Mouse (Mus musculus) heart, embryonic 15.5 days (tissue): ENCODE measurements around the gene Akr1a1. TPM values are rescaled to one million over a fixed set of nuclear protein-coding genes. Genes with fewer than 3 reads are reported as not detected.

Experiments used
- polyA plus RNA-seq: library from polyadenylated mRNA; unstranded; fragments of >200 nt; fragmentation: Nextera tagmentation; extraction: Ambion mirVana; gene quantifications from 2 replicates; pipeline ENCODE4 v1.2.1, GENCODE M21; 2015

Gene Akr1a1
- polyA plus RNA-seq, 1 experiment from 2014 or later = 501 TPM

Other genes with a start within 250 kb of the Akr1a1 start
- gene Mast2, start 187.5 kb downstream of the Akr1a1 start, polyA plus RNA-seq = 16.8 and 20.3 TPM in 2 replicates
- gene Ipp, start 144.1 kb downstream of the Akr1a1 start, polyA plus RNA-seq = 14.5 and 14.8 TPM in 2 replicates
- gene Tmem69, start 95.7 kb downstream of the Akr1a1 start, polyA plus RNA-seq = 24.7 and 26.9 TPM in 2 replicates
- gene Gpbp1l1, start 94.0 kb downstream of the Akr1a1 start, polyA plus RNA-seq = 24.4 and 28.0 TPM in 2 replicates
- gene Ccdc17, start 55.0 kb downstream of the Akr1a1 start, polyA plus RNA-seq = 4.3 and 4.5 TPM in 2 replicates
- 68.6 and 75.0 TPM in 2 replicates for gene Nasp, start 23.7 kb downstream of the Akr1a1 start, polyA plus RNA-seq
- 850 and 967 TPM in 2 replicates for gene Prdx1, start 33.9 kb upstream of the Akr1a1 start, polyA plus RNA-seq
- 33.9 and 34.1 TPM in 2 replicates for gene Mmachc, start 56.7 kb upstream of the Akr1a1 start, polyA plus RNA-seq
- gene Ccdc163, start 56.8 kb upstream of the Akr1a1 start, polyA plus RNA-seq = 13.2 and 18.0 TPM in 2 replicates
- 3.0 and 3.1 TPM in 2 replicates for gene Tesk2, start 69.3 kb upstream of the Akr1a1 start, polyA plus RNA-seq
- 17.9 and 21.9 TPM in 2 replicates for gene Toe1, start 156.0 kb upstream of the Akr1a1 start, polyA plus RNA-seq
- 6.6 and 9.2 TPM in 2 replicates for gene Mutyh, start 156.0 kb upstream of the Akr1a1 start, polyA plus RNA-seq
- 0.89 and 1.0 TPM in 2 replicates for gene Hpdl, start 170.0 kb upstream of the Akr1a1 start, polyA plus RNA-seq
- gene Zswim5, start 225.7 kb upstream of the Akr1a1 start, polyA plus RNA-seq = 0.42 and 0.60 TPM in 2 replicates